Mouse (Mus musculus): ENCODE measurements around the gene A030005K14Rik. TPM values are rescaled to one million over a fixed set of nuclear protein-coding genes. Genes with fewer than 3 reads are reported as not detected.
A peak's percentile ranks its signal among the peaks of the same experiment; 100 is the strongest.

A030005K14Rik gene
- polyA plus RNA-seq, 1 experiment from 2014 or later: not detected

- Histone ChIP-seq H3K27ac (replicated peaks; ENCODE audit: low read depth, low read length) (no peak overlapping the region), H3K9me3 (replicated peaks; ENCODE audit: control insufficient read depth, low read length) (no peaks in the 10 kb centered on the region), H3K4me3 (ENCODE audit: low read depth, low read length) (no peak overlapping the region), H3K36me3 (replicated peaks; ENCODE audit: control insufficient read depth, insufficient read depth, low read depth, low read length) (no peaks in the 10 kb centered on the region), H3K9ac (replicated peaks; ENCODE audit: low read length) (no peak overlapping the region), H3K27me3 (ENCODE audit: control insufficient read depth, insufficient read depth, low read length) (no peaks in the 10 kb centered on the region), H3K4me1 (ENCODE audit: control insufficient read depth, insufficient read depth, low read length) (no peaks in the 10 kb centered on the region), H3K4me2 (ENCODE audit: low read depth, low read length) (no peak overlapping the region)
- WGBS: 41% methylated on average over 1 of the region's 1 CpGs
- DNase-seq (ENCODE audit: low spot score) (no peak), ATAC-seq (replicated peaks; ENCODE audit: insufficient number of reproducible peaks, low FRiP score, low TSS enrichment, low read depth) (no peak)
Measured at GRCm38 (mm10) chr1:83058481-83058880, 697 bp downstream of the A030005K14Rik start.

DNA sequence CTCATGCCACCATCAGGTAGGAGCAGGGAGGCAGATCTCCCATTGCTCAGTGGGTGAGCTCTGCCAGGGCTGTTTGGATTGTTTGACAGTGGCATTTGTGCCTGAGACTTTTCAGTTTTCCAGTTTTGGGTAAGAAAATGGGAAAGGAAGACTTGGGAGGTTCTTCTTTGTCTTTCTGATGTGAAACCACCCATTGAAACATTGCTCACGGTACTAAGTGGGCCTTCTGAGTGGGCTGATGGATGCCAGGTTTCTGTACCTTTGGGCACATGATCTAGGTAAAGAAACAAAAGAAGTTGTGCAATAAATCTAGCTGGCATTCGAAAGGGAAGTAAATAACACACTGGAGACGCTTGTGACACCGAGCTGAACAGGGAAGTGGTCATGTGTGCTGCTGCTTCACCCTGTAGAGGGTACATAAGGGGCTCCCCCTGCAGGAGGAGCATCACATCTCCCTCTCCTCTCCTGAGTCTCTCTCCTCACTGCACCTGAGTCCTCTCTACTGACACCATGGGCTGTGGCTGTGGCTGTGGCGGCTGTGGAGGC is 14.2 kb downstream of the A030005K14Rik start, which contains the start of gene Gm47969:
TSS of gene Gm47969 (plus strand) at position 51 of the 546 bp plus-strand sequence.
- ATAC-seq (replicated peaks; ENCODE audit: insufficient number of reproducible peaks, low FRiP score, low TSS enrichment, low read depth) (no peak), DNase-seq (ENCODE audit: low spot score) (no peak)
- WGBS: 96% methylated on average over 5 of the region's 5 CpGs
- no peaks in the 10 kb centered on the region for H3K27me3 ChIP-seq (ENCODE audit: control insufficient read depth, insufficient read depth, low read length)
- no peak within 1 kb of the TSS for H3K9ac ChIP-seq (replicated peaks; ENCODE audit: low read length)
- no peak within 1 kb of the TSS for H3K27ac ChIP-seq (replicated peaks; ENCODE audit: low read depth, low read length)
- H3K4me3 ChIP-seq (ENCODE audit: low read depth, low read length): no peak within 1 kb of the TSS
- H3K9me3 ChIP-seq (replicated peaks; ENCODE audit: control insufficient read depth, low read length): no peaks in the 10 kb centered on the region
- H3K4me1 ChIP-seq (ENCODE audit: control insufficient read depth, insufficient read depth, low read length): no peaks in the 10 kb centered on the region
- H3K4me2 ChIP-seq (ENCODE audit: low read depth, low read length): no peak within 1 kb of the TSS
- H3K36me3 ChIP-seq (replicated peaks; ENCODE audit: control insufficient read depth, insufficient read depth, low read depth, low read length): no peaks in the 10 kb centered on the region

- H3K4me1 ChIP-seq (ENCODE audit: control insufficient read depth, insufficient read depth, low read length): no peaks in the 10 kb centered on the region
- no peaks in the 10 kb centered on the region for H3K36me3 ChIP-seq (replicated peaks; ENCODE audit: control insufficient read depth, insufficient read depth, low read depth, low read length)
- H3K9ac ChIP-seq (replicated peaks; ENCODE audit: low read length): no peak within 1 kb of the TSS
- ATAC-seq (replicated peaks; ENCODE audit: insufficient number of reproducible peaks, low FRiP score, low TSS enrichment, low read depth) (no peak), DNase-seq (ENCODE audit: low spot score) (no peak)
- H3K9me3 ChIP-seq (replicated peaks; ENCODE audit: control insufficient read depth, low read length): no peaks in the 10 kb centered on the region
- no peak within 1 kb of the TSS for H3K4me2 ChIP-seq (ENCODE audit: low read depth, low read length)
- WGBS: 96% methylated on average over 2 of the region's 2 CpGs
- no peak within 1 kb of the TSS for H3K4me3 ChIP-seq (ENCODE audit: low read depth, low read length)
- H3K27ac ChIP-seq (replicated peaks; ENCODE audit: low read depth, low read length): no peak within 1 kb of the TSS
- H3K27me3 ChIP-seq (ENCODE audit: control insufficient read depth, insufficient read depth, low read length): no peaks in the 10 kb centered on the region
Measured at GRCm38 (mm10) chr1:83042380-83042779, 16.8 kb downstream of the A030005K14Rik start, which contains the start of gene Krtap28-10. Gene Krtap28-10 (minus strand): TSS chr1:83042480.

GRCm38 (mm10) chr1:83039080-83039479 is 20.1 kb downstream of the A030005K14Rik start:
- no peaks in the 10 kb centered on the region for H3K27me3 ChIP-seq (ENCODE audit: control insufficient read depth, insufficient read depth, low read length)
- H3K36me3 ChIP-seq (replicated peaks; ENCODE audit: control insufficient read depth, insufficient read depth, low read depth, low read length): no peaks in the 10 kb centered on the region
- no peak overlapping the region for H3K27ac ChIP-seq (replicated peaks; ENCODE audit: low read depth, low read length)
- DNase-seq (ENCODE audit: low spot score) (no peak), ATAC-seq (replicated peaks; ENCODE audit: insufficient number of reproducible peaks, low FRiP score, low TSS enrichment, low read depth) (no peak)
- 76% methylated on average over 4 of the region's 4 CpGs for WGBS
- H3K9ac ChIP-seq (replicated peaks; ENCODE audit: low read length): no peak overlapping the region
- no peak overlapping the region for H3K4me3 ChIP-seq (ENCODE audit: low read depth, low read length)
- H3K9me3 ChIP-seq (replicated peaks; ENCODE audit: control insufficient read depth, low read length): no peaks in the 10 kb centered on the region
- H3K4me2 ChIP-seq (ENCODE audit: low read depth, low read length): no peak overlapping the region
- H3K4me1 ChIP-seq (ENCODE audit: control insufficient read depth, insufficient read depth, low read length): no peaks in the 10 kb centered on the region

DNA sequence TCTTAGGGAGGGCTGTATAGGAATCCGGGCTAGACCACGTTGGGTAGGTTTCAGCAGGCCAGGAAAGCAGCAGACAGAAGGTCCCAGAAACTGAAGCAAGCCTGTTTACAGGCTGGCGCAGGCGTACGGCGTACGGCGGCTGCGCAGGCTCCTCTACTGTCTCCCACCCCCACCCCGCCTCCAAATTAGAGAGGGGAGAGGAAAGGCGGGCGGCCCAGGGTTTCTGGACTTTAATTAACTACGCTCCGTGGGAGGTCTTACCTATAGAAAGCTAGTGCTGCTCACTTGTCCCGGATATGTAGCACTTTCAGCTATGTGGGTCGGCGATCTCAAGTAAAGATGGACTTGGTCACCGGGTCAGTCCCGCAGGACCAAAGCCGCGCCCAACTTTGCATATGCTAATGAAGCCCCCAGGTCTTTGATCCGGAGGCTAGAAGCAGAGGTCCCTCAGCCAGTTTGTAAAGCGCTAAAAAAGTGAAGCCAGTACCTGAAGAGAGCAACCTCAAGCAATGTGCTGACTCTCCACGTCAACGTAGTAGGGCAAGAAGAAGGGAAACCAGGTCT is 21.0 kb downstream of the A030005K14Rik start, which contains the start of gene Slc19a3:
TSS of gene Slc19a3 (minus strand) at position 340 of the 564 bp plus-strand sequence.
- peak within 1 kb of the TSS; percentile 50 for H3K9ac ChIP-seq (replicated peaks; ENCODE audit: low read length)
- WGBS: under 1% methylated on average over 25 of the region's 25 CpGs
- no peaks in the 10 kb centered on the region for H3K27me3 ChIP-seq (ENCODE audit: control insufficient read depth, insufficient read depth, low read length)
- ATAC-seq (replicated peaks; ENCODE audit: insufficient number of reproducible peaks, low FRiP score, low TSS enrichment, low read depth) (peak; percentile 88), DNase-seq (ENCODE audit: low spot score) (peak; percentile 70)
- no peaks in the 10 kb centered on the region for H3K36me3 ChIP-seq (replicated peaks; ENCODE audit: control insufficient read depth, insufficient read depth, low read depth, low read length)
- H3K4me1 ChIP-seq (ENCODE audit: control insufficient read depth, insufficient read depth, low read length): no peaks in the 10 kb centered on the region
- H3K4me2 ChIP-seq (ENCODE audit: low read depth, low read length): peak within 1 kb of the TSS; percentile 55
- H3K27ac ChIP-seq (replicated peaks; ENCODE audit: low read depth, low read length): no peak within 1 kb of the TSS
- H3K9me3 ChIP-seq (replicated peaks; ENCODE audit: control insufficient read depth, low read length): no peaks in the 10 kb centered on the region
- peak within 1 kb of the TSS; percentile 41 for H3K4me3 ChIP-seq (ENCODE audit: low read depth, low read length)

DNA sequence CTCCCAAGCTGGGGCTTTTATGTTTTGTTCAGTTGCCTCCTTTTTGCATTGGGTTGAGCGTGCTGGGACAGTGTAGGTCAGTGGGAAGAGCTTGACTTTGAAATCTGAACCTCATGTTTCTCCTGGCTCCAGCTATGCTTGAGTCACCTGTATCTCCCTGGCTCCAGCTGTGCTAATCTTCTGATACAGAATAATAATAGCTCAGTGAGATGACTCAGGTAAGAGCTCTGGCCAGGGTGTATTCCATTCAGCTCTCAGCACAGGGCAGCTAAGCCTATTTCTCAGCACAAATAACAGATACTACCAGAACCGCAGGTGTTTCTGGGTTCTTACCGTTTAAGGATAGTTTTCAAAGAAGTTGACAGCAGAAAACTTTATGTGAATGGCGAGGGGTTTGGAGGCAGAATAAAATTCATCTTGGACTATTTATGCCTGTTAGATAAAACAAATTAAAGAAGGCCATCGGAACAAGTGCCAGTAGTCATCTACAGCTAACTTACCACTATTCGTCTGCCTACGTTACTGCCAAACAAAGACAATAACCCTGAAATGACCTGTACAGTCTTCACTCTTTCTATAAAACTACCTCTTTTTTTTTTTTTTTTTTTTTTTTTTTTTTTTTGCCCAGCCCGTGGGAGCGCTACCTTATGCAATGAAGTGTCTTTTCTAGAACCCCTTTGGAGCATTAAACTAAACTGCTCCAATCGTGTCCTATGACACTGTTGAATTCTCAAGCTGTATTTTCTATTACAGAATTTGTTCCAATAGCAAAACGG is 22.1 kb downstream of the A030005K14Rik start:
- H3K4me2 ChIP-seq (ENCODE audit: low read depth, low read length): no peak overlapping the region

GRCm38 (mm10) chr1:83034509-83034908 is 24.7 kb downstream of the A030005K14Rik start:
- Histone ChIP-seq H3K9ac (replicated peaks; ENCODE audit: low read length) (no peak overlapping the region), H3K27ac (replicated peaks; ENCODE audit: low read depth, low read length) (no peak overlapping the region), H3K4me1 (ENCODE audit: control insufficient read depth, insufficient read depth, low read length) (no peaks in the 10 kb centered on the region), H3K36me3 (replicated peaks; ENCODE audit: control insufficient read depth, insufficient read depth, low read depth, low read length) (no peaks in the 10 kb centered on the region), H3K4me3 (ENCODE audit: low read depth, low read length) (no peak overlapping the region), H3K27me3 (ENCODE audit: control insufficient read depth, insufficient read depth, low read length) (no peaks in the 10 kb centered on the region), H3K4me2 (ENCODE audit: low read depth, low read length) (no peak overlapping the region), H3K9me3 (replicated peaks; ENCODE audit: control insufficient read depth, low read length) (no peaks in the 10 kb centered on the region)
- WGBS: 73% methylated on average over 5 of the region's 5 CpGs
- no peak for ATAC-seq (replicated peaks; ENCODE audit: insufficient number of reproducible peaks, low FRiP score, low TSS enrichment, low read depth)
- DNase-seq (ENCODE audit: low spot score): no peak

More for the DNA sequence above, 22.1 kb downstream of the A030005K14Rik start:
- 67% methylated on average over 11 of the region's 11 CpGs for WGBS
- Histone ChIP-seq H3K9ac (replicated peaks; ENCODE audit: low read length) (no peak overlapping the region), H3K4me1 (ENCODE audit: control insufficient read depth, insufficient read depth, low read length) (no peaks in the 10 kb centered on the region), H3K4me3 (ENCODE audit: low read depth, low read length) (no peak overlapping the region), H3K36me3 (replicated peaks; ENCODE audit: control insufficient read depth, insufficient read depth, low read depth, low read length) (no peaks in the 10 kb centered on the region), H3K9me3 (replicated peaks; ENCODE audit: control insufficient read depth, low read length) (no peaks in the 10 kb centered on the region), H3K27ac (replicated peaks; ENCODE audit: low read depth, low read length) (no peak overlapping the region), H3K27me3 (ENCODE audit: control insufficient read depth, insufficient read depth, low read length) (no peaks in the 10 kb centered on the region)
- ATAC-seq (replicated peaks; ENCODE audit: insufficient number of reproducible peaks, low FRiP score, low TSS enrichment, low read depth) (no peak), DNase-seq (ENCODE audit: low spot score) (no peak)

- Histone ChIP-seq H3K9me3 (replicated peaks; ENCODE audit: control insufficient read depth, low read length) (no peaks in the 10 kb centered on the region), H3K36me3 (replicated peaks; ENCODE audit: control insufficient read depth, insufficient read depth, low read depth, low read length) (no peaks in the 10 kb centered on the region), H3K4me1 (ENCODE audit: control insufficient read depth, insufficient read depth, low read length) (no peaks in the 10 kb centered on the region), H3K4me3 (ENCODE audit: low read depth, low read length) (no peak overlapping the region), H3K27ac (replicated peaks; ENCODE audit: low read depth, low read length) (no peak overlapping the region), H3K27me3 (ENCODE audit: control insufficient read depth, insufficient read depth, low read length) (no peaks in the 10 kb centered on the region), H3K9ac (replicated peaks; ENCODE audit: low read length) (no peak overlapping the region), H3K4me2 (ENCODE audit: low read depth, low read length) (no peak overlapping the region)
- WGBS: 85% methylated on average over 6 of the region's 6 CpGs
- DNase-seq (ENCODE audit: low spot score): no peak
- ATAC-seq (replicated peaks; ENCODE audit: insufficient number of reproducible peaks, low FRiP score, low TSS enrichment, low read depth): no peak
Measured at GRCm38 (mm10) chr1:83032508-83032907, 26.7 kb downstream of the A030005K14Rik start.

All from embryonic facial prominence, embryonic 11.5 days (tissue).